ENCODE assay signal across 8 mouse cellular contexts in genomic region chr6:115823850-115824464, GRCm38 (mm10). TPM values are rescaled to one million over a fixed set of nuclear protein-coding genes. Genes with fewer than 3 reads are reported as not detected.
DNase-seq lines count a peak whose midpoint lies in the region; ATAC-seq and TF ChIP-seq lines count a peak whose summit lies in the region.
"Not testable (repeated sequence)": the region's sequence is repeated elsewhere in the genome, so short reads cannot be mapped to it uniquely, and the experiment has no call there.

No protein-coding gene starts in this region.

- H3K27ac ChIP-seq in gastrocnemius, adult 2 months: not testable (repeated sequence)
- peak overlapping the region; percentile 53; the same call in 1 of the 2 replicates for H3K27ac ChIP-seq in limb, embryonic 12.5 days

- peak; percentile 100 for ATAC-seq in common myeloid progenitor, adult 5-6 weeks (replicated peaks; ENCODE audit: low read depth, poor library complexity, severe bottlenecking)
- ATAC-seq in limb, embryonic 12.5 days (ENCODE audit: insufficient number of reproducible peaks, insufficient read depth, low FRiP score, low TSS enrichment, low read depth): peak; percentile 94
- ATAC-seq in megakaryocyte progenitor cell, adult 5-6 weeks (replicated peaks; ENCODE audit: poor library complexity): peak; percentile 97

- not testable (repeated sequence) for H3K9ac ChIP-seq in limb, embryonic 12.5 days (replicated peaks)

- H3K9me3 ChIP-seq in limb, embryonic 12.5 days: not testable (repeated sequence)

- not testable (repeated sequence) for H3K4me1 ChIP-seq in limb, embryonic 12.5 days (replicated peaks)

- intact Hi-C loops in gastrocnemius, adult 2 months (cut with DNase I): not testable (repeated sequence)

- H3K36me3 ChIP-seq in limb, embryonic 12.5 days: not testable (repeated sequence)

- H3K4me3 ChIP-seq in gastrocnemius, adult 2 months: peak overlapping the region; percentile 17; the same call in 1 of the 2 replicates
- not testable (repeated sequence) for H3K4me3 ChIP-seq in limb, embryonic 12.5 days (replicated peaks)

- not testable (repeated sequence) for H3K27me3 ChIP-seq in limb, embryonic 12.5 days

- TF ChIP-seq CTCF in gastrocnemius, adult 2 months (IDR thresholded peaks at IDR 0.05): peak; percentile 67

- 0% methylated on average over 5 of the region's 11 CpGs for WGBS in limb, embryonic 12.5 days

- peak overlapping the region; percentile 32 for H3K4me2 ChIP-seq in limb, embryonic 12.5 days

- peak; percentile 76 for DNase-seq in T-cell, adult 2 months (ENCODE audit: low spot score)
- DNase-seq in gastrocnemius, adult 2 months: peak; percentile 65
- DNase-seq in hindlimb bud, embryonic 11.5 days (ENCODE audit: extremely low spot score, low read depth, low spot score): peak; percentile 60
- peak; percentile 35 for DNase-seq in right cerebral cortex, postnatal 4 days
- peak; percentile 89 for DNase-seq in yolk sac, embryonic 10.5 days (ENCODE audit: low spot score)

RNA-seq across cellular contexts. Expression of gene Efcab12, which starts 14.3 kb away (rescaled TPM):
- total RNA-seq in common myeloid progenitor, adult 5-6 weeks (2017): 0.41 TPM in 1 of 2 replicates, not detected in the other
- total RNA-seq in gastrocnemius, adult 2 months (2021): not detected
- polyA plus RNA-seq in limb, embryonic 12.5 days (2016; fragmentation: Nextera tagmentation; extraction: Ambion mirVana): 0.45 and 0.51 TPM in 2 replicates
- 0.20 TPM in 2 replicates for total RNA-seq in megakaryocyte progenitor cell, adult 5-6 weeks (2015)
- total RNA-seq in megakaryocyte progenitor cell, adult 5-6 weeks (2017): 0.42 TPM in 1 of 2 replicates, not detected in the other

RNA-seq across cellular contexts. Expression of gene Rpl32, which starts 15.4 kb away (rescaled TPM):
- total RNA-seq in common myeloid progenitor, adult 5-6 weeks (2017): 6,938 and 7,194 TPM in 2 replicates
- total RNA-seq in gastrocnemius, adult 2 months (2021): 100 to 1,000 TPM; 562 to 624 TPM
- polyA plus RNA-seq in limb, embryonic 12.5 days (2016; fragmentation: Nextera tagmentation; extraction: Ambion mirVana): 2,195 and 2,268 TPM in 2 replicates
- total RNA-seq in megakaryocyte progenitor cell, adult 5-6 weeks (2015): 4,905 and 5,125 TPM in 2 replicates
- total RNA-seq in megakaryocyte progenitor cell, adult 5-6 weeks (2017): 5,456 and 6,333 TPM in 2 replicates

RNA-seq across cellular contexts. Expression of gene Mbd4, which starts 29.2 kb away (rescaled TPM):
- total RNA-seq in common myeloid progenitor, adult 5-6 weeks (2017): 21.2 and 23.2 TPM in 2 replicates
- total RNA-seq in gastrocnemius, adult 2 months (2021): under 1 TPM; 0.75 to 0.77 TPM
- 32.3 and 33.7 TPM in 2 replicates for polyA plus RNA-seq in limb, embryonic 12.5 days (2016; fragmentation: Nextera tagmentation; extraction: Ambion mirVana)
- total RNA-seq in megakaryocyte progenitor cell, adult 5-6 weeks (2015): 10.4 and 12.3 TPM in 2 replicates
- 19.7 and 25.9 TPM in 2 replicates for total RNA-seq in megakaryocyte progenitor cell, adult 5-6 weeks (2017)

RNA-seq across cellular contexts. Expression of gene Ift122, which starts 29.3 kb away (rescaled TPM):
- total RNA-seq in common myeloid progenitor, adult 5-6 weeks (2017): 4.9 and 6.2 TPM in 2 replicates
- 1 to 10 TPM; 4.9 to 5.1 TPM for total RNA-seq in gastrocnemius, adult 2 months (2021)
- 32.1 and 34.9 TPM in 2 replicates for polyA plus RNA-seq in limb, embryonic 12.5 days (2016; fragmentation: Nextera tagmentation; extraction: Ambion mirVana)
- total RNA-seq in megakaryocyte progenitor cell, adult 5-6 weeks (2015): 1.7 and 1.8 TPM in 2 replicates
- 3.2 and 3.9 TPM in 2 replicates for total RNA-seq in megakaryocyte progenitor cell, adult 5-6 weeks (2017)

RNA-seq across cellular contexts. Expression of gene Cand2, which starts 49.6 kb away (rescaled TPM):
- 3.4 and 3.7 TPM in 2 replicates for total RNA-seq in common myeloid progenitor, adult 5-6 weeks (2017)
- total RNA-seq in gastrocnemius, adult 2 months (2021): 10 to 100 TPM; 62.9 to 68.9 TPM
- 66.9 and 71.8 TPM in 2 replicates for polyA plus RNA-seq in limb, embryonic 12.5 days (2016; fragmentation: Nextera tagmentation; extraction: Ambion mirVana)
- total RNA-seq in megakaryocyte progenitor cell, adult 5-6 weeks (2015): 2.5 and 2.8 TPM in 2 replicates
- 1.5 and 1.7 TPM in 2 replicates for total RNA-seq in megakaryocyte progenitor cell, adult 5-6 weeks (2017)

Comparison
In these comparisons a context has a peak if more than half of its experiments do, and no peak if none do; other contexts are left out.
1. DNase-seq: peak in every context shown above with its lines; median percentile 89 in yolk sac, embryonic 10.5 days; 76 in T-cell, adult 2 months; 65 in gastrocnemius, adult 2 months; 60 in hindlimb bud, embryonic 11.5 days; 35 in right cerebral cortex, postnatal 4 days.
2. RNA of gene Rpl32, which starts 15.4 kb away (total RNA-seq): 6,938 to 7,194 TPM in common myeloid progenitor, adult 5-6 weeks and 4,905 to 6,333 TPM in megakaryocyte progenitor cell, adult 5-6 weeks; 562 to 624 TPM in gastrocnemius, adult 2 months; every median in the first group is over 4 times any median in the second.
3. RNA of gene Mbd4, which starts 29.2 kb away (total RNA-seq): 21.2 to 23.2 TPM in common myeloid progenitor, adult 5-6 weeks and 10.4 to 25.9 TPM in megakaryocyte progenitor cell, adult 5-6 weeks; 0.75 to 0.77 TPM in gastrocnemius, adult 2 months; every median in the first group is over 4 times any median in the second.
4. Peak in every context shown above with its lines, with median percentiles within 50 percentile points of each other: ATAC-seq.